Mouse (Mus musculus) midbrain, postnatal 0 days (tissue): Measurements from ENCODE around the gene Syt3. TPM values are rescaled to one million over a fixed set of nuclear protein-coding genes. Genes with fewer than 3 reads are reported as not detected.

Experiments
- ATAC-seq: fragments of 200-750 bp; cut with Nextera tagmentation; 2 replicates; pipeline ENCODE4 v1.8.0; 2017; ENCODE audit warnings: moderate number of reproducible peaks, mild to moderate bottlenecking, moderate TSS enrichment, moderate library complexity; ENCODE audit not compliant: low FRiP score
- DNase-seq: peaks from one replicate; pipeline ENCODE4 v3.0.0-alpha.2; 2015; ENCODE audit warnings: low spot score
- H3K27ac ChIP-seq: fragments of 300-500 bp; sonication (generic); 2 replicates; pipeline ENCODE4 v1.5.1; 2014; ENCODE audit warnings: low read depth, mild to moderate bottlenecking, low read length, mixed read lengths
- H3K27me3 ChIP-seq: fragments of 300-500 bp; sonication (generic); 2 replicates; pipeline ENCODE4 v1.6.1; 2014; ENCODE audit warnings: low read length, control low read depth, mixed read lengths; ENCODE audit not compliant: insufficient read depth
- H3K36me3 ChIP-seq: fragments of 300-500 bp; sonication (generic); 2 replicates; pipeline ENCODE4 v1.6.1; 2014; ENCODE audit warnings: low read length, control low read depth, mixed read lengths; ENCODE audit not compliant: insufficient read depth
- H3K4me1 ChIP-seq: fragments of 300-500 bp; sonication (generic); 2 replicates; pipeline ENCODE4 v1.6.1; 2014; ENCODE audit warnings: mild to moderate bottlenecking, control low read depth, antibody characterized with exemption, low read length, mixed read lengths; ENCODE audit not compliant: insufficient read depth
- H3K4me2 ChIP-seq: fragments of 300-500 bp; sonication (generic); 2 replicates; pipeline ENCODE4 v1.6.1; 2014; ENCODE audit warnings: low read depth, mild to moderate bottlenecking, low read length, mixed read lengths; ENCODE audit not compliant: poor library complexity, severe bottlenecking
- H3K4me3 ChIP-seq: fragments of 300-500 bp; sonication (generic); 2 replicates; pipeline ENCODE4 v1.5.1; 2014; ENCODE audit warnings: low read depth, mild to moderate bottlenecking, low read length, moderate library complexity
- H3K9ac ChIP-seq: fragments of 300-500 bp; sonication (generic); replicated peaks from 2 replicates; pipeline ENCODE4 v1.6.1; 2014; ENCODE audit warnings: mild to moderate bottlenecking, low read length, moderate library complexity, mixed read lengths; ENCODE audit not compliant: poor library complexity, severe bottlenecking
- H3K9me3 ChIP-seq: fragments of 300-500 bp; sonication (generic); 2 replicates; pipeline ENCODE4 v1.6.1; 2016; ENCODE audit warnings: low read length, control low read depth
- CTCF ChIP-seq: IDR thresholded peaks from 2 replicates; pipeline ENCODE4 v1.5.1; 2016; ENCODE audit warnings: antibody characterized with exemption, mild to moderate bottlenecking
- WGBS: fragments of 180-500 bp; shearing (Covaris S2); extraction: QIAGEN DNeasy Blood & Tissue Kit; methylation state at CpG from one replicate; pipeline ENCODE4 v1.1.7; 2014; 5-methylcytosine and 5-hydroxymethylcytosine counted together
- polyA plus RNA-seq: library from polyadenylated mRNA; unstranded; fragments of >200 nt; fragmentation: Nextera tagmentation; extraction: Ambion mirVana; gene quantifications from 2 replicates; pipeline ENCODE4 v1.2.1, GENCODE M21; 2015
- total RNA-seq: library from RNA; depleted of rRNA; stranded (reverse); fragments of >200 nt; gene quantifications from 2 replicates; pipeline ENCODE4 v1.2.3, GENCODE M21; 2014

Gene Syt3
- total and polyA plus RNA-seq, 2 experiments from 2014 or later: 88.4 to 144 TPM

GRCm38 (mm10) chr7:44355411-44355810 is 28.5 kb upstream of the Syt3 start:
- DNase-seq (no peak), ATAC-seq (no peak)
- H3K4me3 ChIP-seq: no peak overlapping the region
- no peak for TF ChIP-seq CTCF
- 49% methylated on average over 6 of the region's 6 CpGs for WGBS
- H3K27me3 ChIP-seq: peaks cover 5% of the 10 kb centered on the region; the same call in 1 of the 2 replicates
- no peak overlapping the region for H3K4me2 ChIP-seq
- H3K36me3 ChIP-seq: peaks cover 28% of the 10 kb centered on the region
- no peak overlapping the region for H3K27ac ChIP-seq
- H3K9ac ChIP-seq: no peak overlapping the region
- no peaks in the 10 kb centered on the region for H3K4me1 ChIP-seq
- no peaks in the 10 kb centered on the region for H3K9me3 ChIP-seq

DNA sequence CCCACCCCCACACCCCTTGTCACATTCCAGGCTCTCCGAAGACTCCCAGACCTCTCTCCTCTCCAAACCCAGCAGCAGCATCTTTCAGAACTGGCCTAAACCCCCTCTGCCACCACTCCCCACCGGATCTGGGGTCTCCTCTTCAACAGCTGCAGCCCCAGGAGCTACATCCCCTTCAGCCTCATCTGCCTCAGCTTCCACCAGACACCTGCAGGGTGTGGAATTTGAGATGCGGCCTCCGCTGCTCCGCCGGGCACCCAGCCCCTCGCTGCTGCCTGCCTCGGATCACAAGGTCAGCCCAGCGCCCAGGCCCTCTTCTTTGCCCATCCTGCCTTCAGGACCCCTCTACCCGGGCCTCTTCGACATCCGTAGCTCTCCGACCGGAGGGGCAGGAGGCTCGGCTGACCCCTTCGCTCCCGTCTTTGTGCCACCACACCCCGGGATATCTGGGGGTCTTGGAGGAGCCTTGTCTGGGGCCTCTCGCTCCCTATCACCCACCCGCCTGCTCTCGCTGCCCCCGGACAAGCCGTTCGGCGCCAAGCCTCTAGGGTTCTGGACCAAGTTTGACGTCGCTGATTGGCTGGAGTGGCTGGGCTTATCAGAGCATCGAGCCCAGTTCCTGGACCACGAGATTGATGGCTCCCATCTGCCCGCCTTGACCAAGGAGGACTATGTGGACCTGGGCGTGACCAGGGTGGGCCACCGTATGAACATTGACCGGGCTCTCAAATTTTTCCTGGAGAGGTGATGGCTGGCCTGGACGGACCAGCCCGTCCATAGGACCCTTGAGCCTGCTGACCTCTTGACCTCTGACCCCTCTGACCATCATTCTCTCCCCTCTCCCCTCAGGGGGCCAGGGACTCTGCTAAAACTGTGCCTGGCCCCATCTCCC is 27.1 kb upstream of the Syt3 start:
- no peak for DNase-seq
- H3K4me3 ChIP-seq: no peak overlapping the region
- H3K9me3 ChIP-seq: no peaks in the 10 kb centered on the region
- H3K27ac ChIP-seq: peak overlapping the region; percentile 43; the same call in 1 of the 2 replicates
- H3K9ac ChIP-seq: no peak overlapping the region
- TF ChIP-seq CTCF: no peak
- no peaks in the 10 kb centered on the region for H3K4me1 ChIP-seq
- 12% methylated on average over 35 of the region's 35 CpGs for WGBS
- no peak overlapping the region for H3K4me2 ChIP-seq
- ATAC-seq: no peak
- peaks cover 24% of the 10 kb centered on the region for H3K36me3 ChIP-seq
- H3K27me3 ChIP-seq: peaks cover 5% of the 10 kb centered on the region; the same call in 1 of the 2 replicates

DNA sequence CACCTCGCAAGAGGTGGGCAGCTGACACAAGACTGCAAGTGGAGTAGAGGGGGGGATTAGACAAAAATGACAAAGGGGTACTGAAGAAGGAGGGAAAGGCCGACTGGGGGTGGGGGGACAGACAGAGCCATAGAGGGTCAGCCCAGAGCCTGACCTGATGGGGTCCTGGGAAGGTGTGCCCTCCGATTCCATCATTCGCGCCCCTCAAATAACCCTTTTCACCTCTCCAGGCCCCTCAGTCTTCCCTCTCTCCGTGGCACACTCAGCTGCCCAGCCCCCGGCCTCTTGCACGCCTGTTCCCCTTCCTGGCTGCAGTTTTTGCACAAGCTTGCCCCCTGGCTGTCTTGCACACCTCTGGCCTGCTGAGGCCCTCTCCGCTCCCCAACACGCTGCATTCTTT is 26.4 kb upstream of the Syt3 start:
- H3K9ac ChIP-seq: no peak overlapping the region
- DNase-seq: no peak
- 15% methylated on average over 10 of the region's 10 CpGs for WGBS

DNA sequence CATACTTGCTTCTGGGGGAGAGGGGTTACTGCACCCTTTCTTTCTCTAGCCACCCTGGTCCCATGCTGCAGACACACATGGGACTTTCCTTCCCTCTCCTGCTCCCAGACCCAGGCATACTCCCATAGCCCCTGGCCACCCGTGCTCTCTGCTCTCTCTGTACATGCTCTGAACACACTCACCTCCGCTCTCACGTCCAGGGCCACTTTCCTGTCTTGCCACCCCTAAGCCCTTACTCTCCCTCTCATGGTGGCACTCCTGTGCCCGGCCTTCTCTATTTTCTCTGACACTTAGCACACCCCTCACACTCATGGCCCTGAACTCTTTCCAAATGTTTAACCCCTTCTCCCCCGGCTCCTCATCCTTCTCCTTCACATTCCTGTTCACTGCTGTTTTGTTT is 25.9 kb upstream of the Syt3 start:
- Histone ChIP-seq H3K4me3 (no peak overlapping the region), H3K4me2 (no peak overlapping the region), H3K4me1 (no peaks in the 10 kb centered on the region), H3K9ac (no peak overlapping the region), H3K27ac (peak overlapping the region; percentile 43), H3K36me3 (peaks cover 13% of the 10 kb centered on the region), H3K27me3 (no peaks in the 10 kb centered on the region; the same call in 1 of the 2 replicates), H3K9me3 (no peaks in the 10 kb centered on the region)
- ATAC-seq: no peak
- WGBS: 18% methylated on average over 5 of the region's 5 CpGs
- TF ChIP-seq CTCF: no peak
- DNase-seq: no peak

More for the DNA sequence above, 26.4 kb upstream of the Syt3 start:
- no peaks in the 10 kb centered on the region for H3K4me1 ChIP-seq
- peak overlapping the region; percentile 43; the same call in 1 of the 2 replicates for H3K27ac ChIP-seq
- no peak for ATAC-seq
- no peak overlapping the region for H3K4me3 ChIP-seq
- H3K9me3 ChIP-seq: no peaks in the 10 kb centered on the region
- peaks cover 17% of the 10 kb centered on the region for H3K36me3 ChIP-seq
- peaks cover under 1% of the 10 kb centered on the region; the same call in 1 of the 2 replicates for H3K27me3 ChIP-seq
- 0 out of 2 replicates have a peak, but pooled peaks have one; percentile 31 for TF ChIP-seq CTCF
- H3K4me2 ChIP-seq: no peak overlapping the region

DNA sequence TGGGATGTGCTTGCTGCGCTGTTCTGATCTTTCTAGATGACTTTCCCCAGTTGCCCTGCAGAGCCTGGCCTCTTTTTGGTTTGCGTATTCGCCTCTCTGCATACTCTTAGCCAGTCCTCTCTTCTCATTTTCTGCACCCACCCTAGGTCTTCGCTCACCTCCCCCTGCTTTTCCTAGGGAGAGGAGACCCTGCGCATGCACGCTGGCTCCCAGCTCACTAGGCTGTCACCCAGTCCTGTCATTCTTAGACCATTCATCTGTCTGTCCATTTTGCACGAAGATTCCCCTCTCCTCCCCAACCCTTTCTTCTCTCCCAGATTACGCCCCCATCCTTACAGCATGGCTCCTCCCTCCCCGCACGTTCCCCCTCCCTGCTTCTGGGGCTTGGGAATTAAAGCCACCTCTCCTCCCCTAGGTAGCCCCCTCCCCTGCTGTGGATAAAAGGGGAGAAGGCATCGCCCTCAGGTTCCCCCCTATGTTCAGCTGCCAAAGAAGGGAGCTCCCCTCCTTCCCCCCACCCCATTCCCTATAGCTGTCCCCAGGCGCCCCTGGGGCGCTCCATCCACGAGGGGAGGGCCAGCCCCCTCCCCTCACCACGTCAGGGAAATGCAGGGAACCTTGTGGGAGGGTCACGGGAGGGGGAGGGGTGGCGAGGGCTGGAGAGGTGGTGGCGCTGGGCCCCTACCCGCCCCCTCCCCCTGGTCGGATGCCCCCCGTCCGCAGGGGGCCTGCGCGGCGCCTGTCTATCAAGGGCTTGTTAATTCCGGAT is 24.8 kb upstream of the Syt3 start:
- Histone ChIP-seq H3K4me3 (peak overlapping the region; percentile 43), H3K27me3 (no peaks in the 10 kb centered on the region; the same call in 1 of the 2 replicates), H3K9me3 (no peaks in the 10 kb centered on the region), H3K4me2 (peak overlapping the region; percentile 85), H3K9ac (peak overlapping the region; percentile 77), H3K36me3 (peaks cover 10% of the 10 kb centered on the region), H3K4me1 (no peaks in the 10 kb centered on the region), H3K27ac (peak overlapping the region; percentile 95)
- WGBS: 4% methylated on average over 16 of the region's 26 CpGs
- TF ChIP-seq CTCF: no peak
- ATAC-seq (peak; percentile 34), DNase-seq (peak; percentile 57)
